Mouse (Mus musculus) yolk sac, embryonic 10.5 days (tissue): Measurements from ENCODE around the gene Rdh7.
"Not testable (repeated sequence)": the region's sequence is repeated elsewhere in the genome, so short reads cannot be mapped to it uniquely, and the experiment has no call there.

Experiments
- DNase-seq: peaks from one replicate; pipeline ENCODE4 v3.0.0-alpha.2; 2017; ENCODE audit warnings: low spot score

The Rdh7 gene

DNA sequence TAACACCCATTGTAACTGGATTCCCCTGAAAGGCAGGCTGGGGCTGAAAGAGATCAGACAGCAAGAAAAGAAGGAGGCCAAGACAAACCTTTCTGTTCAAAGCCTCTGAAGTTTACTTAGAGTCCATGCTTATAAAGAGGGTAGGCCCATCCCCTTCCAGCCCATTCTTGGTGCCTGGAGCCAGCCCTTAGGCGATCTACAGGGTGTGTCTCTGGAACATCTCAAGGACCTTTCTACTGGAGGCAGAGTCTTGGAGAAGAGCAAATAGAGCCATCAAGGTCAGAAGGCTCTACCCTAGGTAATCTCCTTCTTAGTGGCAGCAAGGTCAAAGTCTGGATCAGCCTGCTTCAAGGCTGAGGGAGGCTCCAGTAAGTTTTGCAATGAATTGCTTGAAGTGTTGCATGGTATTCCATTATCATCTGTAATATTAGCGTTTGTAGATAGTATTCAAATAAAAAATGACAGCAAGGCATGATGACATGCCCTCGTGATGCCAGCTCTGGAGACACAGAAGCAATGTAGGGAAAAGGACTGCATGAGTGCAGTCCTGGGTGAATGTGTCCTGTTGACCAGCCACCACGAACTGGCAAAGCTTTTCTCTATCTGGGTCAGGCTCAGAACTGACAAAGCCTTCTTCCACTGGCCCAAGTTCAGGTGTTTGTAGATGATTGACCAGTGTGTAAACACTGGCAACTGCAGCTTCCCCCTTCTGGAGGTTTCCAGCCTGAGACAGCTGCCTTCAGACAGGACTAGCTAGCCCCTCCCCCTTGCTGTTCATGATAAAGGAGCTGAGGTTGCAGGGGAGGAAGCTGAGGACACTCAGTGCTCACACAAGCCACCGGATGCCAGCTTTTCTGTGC, 4.8 kb upstream of the Rdh7 start:
- peak; percentile 78 for DNase-seq

DNA sequence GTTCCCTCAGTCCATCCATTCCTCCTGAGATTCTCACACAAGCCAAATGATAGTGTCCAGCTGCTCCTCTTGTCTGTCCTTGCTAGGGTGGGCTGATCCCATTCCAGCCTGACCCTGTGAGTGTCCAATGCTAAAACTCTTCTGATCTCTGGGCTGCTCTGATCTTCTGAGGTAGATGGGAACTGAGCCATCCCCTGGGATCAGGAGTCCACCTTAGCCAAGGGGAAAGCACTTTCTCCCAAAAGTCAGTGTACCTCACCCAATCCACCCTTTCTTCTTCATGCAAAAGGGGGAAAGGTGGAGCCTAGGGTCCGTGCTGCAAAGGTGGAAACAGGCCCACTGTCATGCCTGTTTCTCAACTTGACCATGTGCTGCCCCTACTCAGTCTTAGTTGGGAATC, 2.9 kb upstream of the Rdh7 start:
- DNase-seq: no peak

DNA sequence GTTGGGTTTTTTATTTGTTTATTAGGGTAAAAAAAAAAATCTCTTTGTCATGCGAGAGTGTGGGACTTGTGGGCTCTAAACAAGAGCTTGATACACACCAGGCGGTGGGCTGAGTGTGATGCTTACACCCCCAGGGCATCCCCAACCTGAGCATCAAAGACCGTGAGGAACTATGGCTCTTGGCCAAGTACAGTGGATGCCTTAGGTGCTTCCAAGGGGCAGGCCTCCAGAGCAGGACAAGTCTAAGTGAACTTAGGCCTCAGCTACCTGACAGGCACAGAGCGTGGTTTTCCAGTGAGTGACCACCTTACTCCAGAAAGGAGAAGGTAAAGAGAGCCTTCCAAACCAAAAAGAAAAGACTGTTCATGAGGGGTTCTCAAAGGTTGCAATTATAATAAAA, 1.6 kb downstream of the Rdh7 start:
- no peak for DNase-seq

DNA sequence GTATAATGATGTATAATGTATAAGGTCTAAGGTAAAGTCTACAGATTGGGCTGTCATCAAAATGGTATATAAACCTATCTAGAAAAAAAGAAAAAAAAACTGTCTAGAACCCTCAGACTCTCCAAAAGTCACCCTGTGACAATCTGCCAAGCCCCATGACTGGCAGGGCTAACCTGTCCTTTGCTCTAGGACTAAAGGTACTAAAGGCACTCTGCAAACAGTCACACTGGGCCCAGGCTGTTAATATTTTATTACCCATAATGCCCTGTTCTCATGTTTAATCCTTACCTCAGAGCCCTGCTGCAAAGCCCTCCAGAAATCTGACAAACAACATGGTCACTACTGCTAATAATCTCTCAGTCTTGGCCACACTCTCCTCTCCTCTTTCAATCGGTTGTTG, 2.1 kb downstream of the Rdh7 start:
- DNase-seq: no peak

DNA sequence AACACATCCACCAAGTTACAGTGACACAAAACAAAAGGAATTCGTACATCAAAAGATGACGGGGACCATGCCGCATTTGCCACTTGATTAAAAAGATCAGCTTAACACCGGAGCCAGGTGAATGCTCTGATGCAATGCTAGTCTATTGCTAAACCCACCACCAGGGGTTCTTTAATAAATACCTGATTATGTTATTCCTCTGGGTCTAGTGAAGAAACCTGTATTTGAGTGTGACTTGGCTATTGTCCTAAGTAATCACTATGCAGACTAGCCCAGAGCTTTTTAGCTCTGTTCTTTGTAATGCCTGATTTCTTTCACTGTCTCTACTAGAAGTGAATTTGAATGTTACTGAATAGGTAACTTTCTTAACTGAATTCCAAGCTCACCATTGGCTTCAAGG, 7.6 kb downstream of the Rdh7 start:
- no peak for DNase-seq

DNA sequence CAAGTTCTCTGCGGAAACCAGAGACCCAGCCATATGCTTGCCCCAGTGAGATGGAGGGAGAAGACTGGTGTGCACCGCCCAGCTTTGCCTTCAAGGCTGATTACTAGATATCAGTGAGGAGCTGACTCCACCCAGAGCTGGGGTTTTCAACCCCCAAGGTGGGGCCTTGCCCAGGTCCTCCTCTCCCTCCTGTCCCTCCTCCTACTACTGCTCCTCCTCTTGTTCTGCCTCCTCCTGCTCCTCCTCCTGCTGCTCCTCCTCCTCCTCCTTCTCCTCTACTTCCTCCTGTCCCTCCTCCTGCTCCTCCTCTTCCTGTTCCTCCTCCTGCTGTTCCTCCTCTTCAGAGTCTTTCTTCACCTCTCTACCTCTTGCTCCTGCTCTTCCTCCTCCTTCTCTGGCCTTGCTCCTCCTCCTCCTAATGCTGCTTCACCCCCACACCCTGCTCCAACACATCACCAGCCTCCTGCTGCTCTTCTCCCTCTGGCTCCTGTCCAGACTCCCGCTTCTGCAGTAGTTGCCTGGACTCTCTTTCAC, 9.4 kb downstream of the Rdh7 start:
- DNase-seq: peak; percentile 50

DNA sequence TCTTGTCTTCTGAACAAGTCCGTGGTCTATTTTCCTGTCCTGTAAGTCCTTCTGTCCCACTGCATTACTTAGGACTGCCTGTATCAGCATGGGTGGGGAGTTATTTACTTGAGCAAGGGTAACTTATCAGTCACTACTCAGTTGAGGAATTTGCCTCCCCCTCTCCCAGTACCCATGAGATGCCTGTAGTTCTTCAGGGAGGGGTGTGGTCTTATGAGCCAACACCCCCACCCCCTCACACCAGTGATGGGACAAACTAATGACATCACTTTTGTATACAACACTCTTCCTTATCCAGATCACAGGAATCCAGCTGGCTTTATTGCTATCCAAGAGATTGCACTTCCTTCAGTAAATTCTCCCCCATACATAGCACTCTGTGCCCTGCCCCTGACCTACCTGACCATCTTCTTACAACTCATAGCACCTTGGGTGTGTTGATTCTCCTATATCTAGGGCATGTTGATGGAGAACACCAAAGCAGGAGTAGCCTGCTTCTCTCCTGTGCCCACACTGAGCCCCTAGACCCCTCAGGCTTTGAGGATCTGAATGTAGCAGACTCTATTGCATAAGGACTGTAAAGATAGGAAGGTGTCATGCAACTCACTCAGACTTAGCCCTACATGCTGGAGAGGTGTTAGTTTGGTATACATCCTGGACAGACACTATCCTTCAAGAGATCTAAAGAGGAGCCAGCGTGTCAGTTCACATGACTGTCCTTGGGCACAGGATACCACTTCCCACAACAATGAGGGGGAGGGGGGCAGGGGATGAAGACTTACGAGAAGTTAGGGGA, 10.2 kb downstream of the Rdh7 start:
- peak; percentile 76 for DNase-seq

DNA sequence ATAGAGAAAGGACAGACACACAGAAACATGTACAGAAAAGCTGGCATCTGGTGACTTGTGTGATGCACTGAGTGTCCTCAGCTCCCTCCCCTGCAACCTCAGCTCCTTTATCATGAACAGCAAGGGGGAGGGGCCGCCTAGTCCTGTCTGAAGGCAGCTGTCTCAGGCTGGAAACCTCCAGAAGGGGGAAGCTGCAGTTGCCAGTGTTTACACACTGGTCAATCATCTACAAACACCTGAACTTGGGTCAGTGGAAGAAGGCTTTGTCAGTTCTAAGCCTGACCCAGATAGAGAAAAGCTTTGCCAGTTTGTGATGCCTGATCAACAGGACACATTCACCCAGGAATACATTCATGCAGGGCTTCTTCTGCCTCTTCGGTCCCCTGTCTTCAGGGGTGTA, 10.9 kb downstream of the Rdh7 start:
- peak; percentile 82 for DNase-seq

DNA sequence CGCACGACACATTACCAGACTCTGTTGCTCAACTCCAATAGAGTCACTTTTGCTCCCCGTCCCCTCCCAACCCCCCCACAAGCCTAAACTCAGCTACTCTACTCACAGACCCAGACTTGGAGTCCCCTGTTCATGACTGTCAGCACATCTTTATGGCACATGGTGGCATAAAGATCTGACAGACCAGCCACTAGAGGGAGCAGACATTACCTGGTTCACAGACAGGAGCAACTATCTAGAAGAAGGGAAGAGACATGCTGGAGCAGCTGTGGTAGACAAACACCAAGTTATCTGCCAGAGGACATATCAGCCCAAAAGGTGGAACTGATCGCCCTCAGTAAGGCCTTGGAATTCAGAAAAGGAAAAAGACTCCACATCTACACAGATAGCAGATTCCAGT, 16.1 kb downstream of the Rdh7 start:
- DNase-seq: peak; percentile 43

DNA sequence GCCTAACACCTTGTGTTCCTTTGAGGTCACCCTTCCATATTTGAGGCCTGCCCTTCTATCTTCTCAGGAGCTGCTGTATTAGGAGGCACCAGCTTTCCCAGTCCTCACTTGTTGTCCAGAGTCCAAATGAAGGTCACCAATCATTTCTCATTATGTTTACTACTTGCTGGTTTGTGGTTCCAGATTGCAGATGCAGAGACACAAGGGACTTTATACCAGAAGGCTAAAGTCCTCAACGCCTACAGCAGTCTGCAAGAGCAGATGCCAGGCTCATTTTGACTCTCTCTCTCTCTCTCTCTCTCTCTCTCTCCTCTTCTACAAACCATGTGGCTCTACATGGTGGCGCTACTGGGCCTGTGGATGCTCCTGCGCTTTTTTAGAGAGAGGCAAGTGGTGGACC, 22.4 kb downstream of the Rdh7 start, which contains the start of gene Rdh16f2:
Gene Rdh16f2, plus strand, starts transcription at position 243 of the 400 bp plus-strand sequence.
- DNase-seq: no peak

DNA sequence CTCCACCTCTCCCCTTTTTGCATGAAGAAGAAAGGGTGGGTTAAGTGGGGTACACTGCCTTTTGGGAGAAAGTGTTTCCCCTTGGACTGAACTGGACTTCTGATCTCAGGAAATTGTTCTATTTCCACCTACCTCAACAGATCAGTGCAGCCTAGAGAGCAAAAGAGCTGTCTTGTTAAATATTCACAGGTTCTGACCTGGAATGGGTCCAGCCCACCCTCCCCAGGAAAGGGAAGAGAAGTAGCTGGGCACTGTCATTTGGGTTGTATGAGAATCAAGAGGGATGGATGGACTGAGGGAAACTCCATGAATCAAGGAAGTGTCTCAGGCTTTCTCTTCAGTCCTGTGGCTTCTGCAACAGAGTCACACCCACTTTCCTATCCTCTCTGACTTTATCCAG, 23.7 kb downstream of the Rdh7 start:
- no peak for DNase-seq

DNA sequence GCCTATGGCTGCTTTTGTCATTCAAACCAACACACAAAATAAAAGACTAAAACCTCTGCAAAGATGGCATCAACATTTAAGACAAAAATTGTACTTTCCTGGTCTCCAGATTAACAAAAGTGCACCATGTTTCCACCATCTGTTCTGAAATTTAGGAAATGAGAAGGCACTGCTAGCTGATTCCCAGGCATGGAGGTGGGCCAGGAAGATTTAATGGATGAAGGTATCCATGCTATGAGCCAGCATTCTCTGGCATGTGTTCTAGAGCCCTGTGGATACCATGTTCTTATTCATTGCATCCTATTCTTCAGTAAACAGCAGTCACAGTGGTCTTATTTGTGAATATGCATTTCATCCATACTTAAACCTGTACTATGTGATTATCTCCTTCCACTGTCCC, 32.2 kb downstream of the Rdh7 start:
- no peak for DNase-seq

DNA sequence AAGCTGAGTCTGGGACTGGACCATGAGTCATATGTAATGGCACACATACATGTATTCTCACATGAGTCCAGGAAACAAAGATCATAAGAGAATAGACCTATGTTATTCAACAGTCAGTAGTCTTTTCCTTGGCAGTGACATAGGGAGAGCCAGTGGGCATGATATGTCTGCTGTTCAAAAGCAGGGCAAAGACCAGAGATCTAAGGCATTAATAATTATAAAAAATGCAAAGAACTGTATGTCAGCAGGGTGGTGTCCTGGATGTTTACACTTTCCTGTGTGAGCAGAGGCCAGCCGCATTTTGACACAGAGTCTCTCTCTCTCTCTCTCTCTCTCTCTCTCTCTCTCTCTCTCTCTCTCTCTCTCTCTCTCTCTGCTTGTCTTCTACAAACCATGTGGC, 39.0 kb downstream of the Rdh7 start, which contains the start of gene Rdh19:
Gene Rdh19, plus strand, starts transcription at position 301 of the 400 bp plus-strand sequence.
- DNase-seq: no peak

DNA sequence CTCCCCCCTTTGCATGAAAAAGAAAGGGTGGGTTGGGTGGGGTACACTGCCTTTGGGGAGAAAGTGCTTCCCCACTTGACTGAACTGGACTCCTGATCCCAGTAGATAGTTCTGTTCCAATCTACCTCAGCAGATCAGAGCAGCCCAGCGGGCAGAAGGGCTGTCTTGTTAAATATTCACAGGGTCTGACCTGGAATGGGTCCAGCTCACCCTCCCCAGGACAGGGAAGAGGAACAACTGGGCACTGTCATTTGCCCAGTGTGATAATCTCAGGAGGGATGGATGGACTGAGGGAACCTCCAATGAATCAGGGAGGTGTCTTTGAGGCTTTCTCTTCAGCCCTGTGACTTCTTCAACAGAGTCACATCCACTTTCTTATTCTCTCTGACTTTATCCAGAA, 40.5 kb downstream of the Rdh7 start:
- no peak for DNase-seq

DNA sequence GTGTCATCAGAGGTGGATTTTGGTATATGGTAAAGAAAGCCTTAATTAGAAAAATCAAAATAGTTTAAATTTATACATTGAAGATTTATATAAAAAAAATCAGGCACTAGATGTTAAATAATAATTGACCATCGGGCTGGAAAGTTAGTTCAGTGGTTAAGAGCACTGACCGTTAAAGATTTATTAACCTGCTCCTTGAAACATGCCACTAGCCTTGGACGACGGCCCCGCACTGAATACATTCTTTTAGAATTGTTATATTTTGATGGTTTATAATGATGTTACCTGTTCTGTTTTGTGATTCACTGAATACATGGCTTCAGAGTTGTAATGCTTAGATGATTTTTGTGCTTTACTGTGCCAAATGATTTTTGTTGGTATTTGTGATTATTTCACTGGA, 42.7 kb downstream of the Rdh7 start:
- not testable (repeated sequence) for DNase-seq

DNA sequence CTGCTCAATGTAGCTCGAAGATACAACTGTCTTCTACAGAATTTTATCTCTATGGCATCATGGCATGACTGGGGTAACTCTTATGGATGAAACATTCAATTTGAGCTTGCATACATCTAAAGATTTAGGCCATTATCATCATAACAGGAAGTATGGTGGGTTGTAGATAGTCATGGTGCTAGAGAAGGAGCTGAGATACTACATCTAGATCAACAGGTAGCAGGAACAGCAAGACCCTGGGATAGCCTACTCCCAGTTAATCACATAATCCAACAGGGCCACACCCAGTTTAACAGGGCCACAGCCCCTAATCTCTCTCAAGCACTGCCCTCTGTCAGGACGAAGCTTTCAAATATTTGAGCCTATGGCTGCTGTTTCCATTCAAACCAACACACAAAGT, 47.8 kb downstream of the Rdh7 start:
- DNase-seq: no peak

DNA sequence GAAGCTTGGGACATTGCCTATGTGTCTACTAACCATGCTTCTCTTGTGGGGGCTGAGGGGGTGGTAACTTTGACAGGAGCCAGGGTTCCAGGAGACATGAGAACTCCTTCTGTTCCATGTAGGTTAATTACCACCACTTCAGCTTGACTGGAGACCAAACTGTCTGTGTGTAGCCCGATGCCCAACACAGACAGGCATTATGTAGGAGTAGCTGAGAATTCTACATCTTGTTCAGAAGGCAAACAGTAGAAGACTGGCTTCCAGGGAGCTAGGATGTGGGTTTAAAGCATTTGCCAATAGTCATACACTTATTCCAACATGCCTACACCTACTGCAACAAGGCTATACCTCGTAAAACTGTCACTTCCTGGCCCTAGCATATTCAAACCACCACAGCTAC, 50.1 kb downstream of the Rdh7 start:
- DNase-seq: no peak

DNA sequence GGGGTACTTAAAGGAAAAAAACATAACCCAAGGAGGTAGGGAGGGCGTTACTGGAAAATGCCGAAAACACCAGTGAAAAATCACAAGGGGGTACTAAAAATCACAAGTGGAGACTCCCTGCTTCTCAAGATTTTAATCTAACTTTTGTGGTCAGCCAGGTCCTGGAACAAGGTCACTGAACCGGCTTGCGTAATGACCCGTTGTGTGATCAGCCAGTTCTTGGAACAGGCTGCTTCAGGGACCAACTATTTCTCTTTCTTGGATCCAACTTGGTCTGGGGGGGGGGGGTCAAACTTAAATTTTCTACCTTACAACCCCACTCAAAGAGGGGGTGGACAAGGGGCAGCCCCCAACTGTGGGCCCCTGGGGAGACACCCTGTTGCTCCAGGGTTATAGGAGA, 50.8 kb downstream of the Rdh7 start:
- peak; percentile 26 for DNase-seq

DNA sequence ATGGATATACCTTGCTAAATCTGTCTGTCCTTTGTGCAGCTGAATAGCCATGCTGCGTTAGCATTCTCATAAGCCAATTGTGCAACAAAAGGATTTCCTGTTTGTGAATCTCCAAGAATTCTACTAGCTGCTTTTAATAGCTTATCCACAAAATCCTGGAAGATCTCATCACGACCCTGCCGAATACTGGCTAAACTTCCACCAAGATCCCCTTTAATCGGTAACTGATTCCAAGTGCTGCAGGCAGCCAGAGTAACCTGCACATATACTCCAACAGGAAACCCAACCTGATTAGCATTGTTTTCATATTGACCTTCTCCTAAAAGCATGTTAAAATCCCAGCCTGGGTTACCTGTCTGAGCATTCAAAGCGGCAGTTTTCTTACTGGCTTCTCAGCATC, 53.3 kb downstream of the Rdh7 start:
- peak; percentile 73 for DNase-seq

DNA sequence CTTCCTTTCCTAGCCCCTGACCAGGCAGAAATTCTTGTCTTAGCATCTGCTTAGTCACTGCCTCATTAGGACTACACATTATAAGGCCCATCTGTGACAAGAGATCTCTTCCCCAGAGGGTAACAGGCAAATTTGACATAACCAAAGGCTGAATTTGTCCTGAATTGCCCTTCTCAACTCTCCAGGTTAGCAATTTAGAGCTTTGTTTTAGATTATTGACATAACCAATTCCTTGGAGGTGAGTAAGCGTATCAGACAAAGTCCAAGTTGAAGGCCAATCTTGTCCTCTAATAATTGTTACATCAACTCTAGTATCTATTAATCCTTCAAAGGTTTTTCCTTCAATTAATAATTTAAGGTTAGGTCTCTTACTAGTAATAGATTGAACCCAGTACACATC, 54.4 kb downstream of the Rdh7 start:
- DNase-seq: not testable (repeated sequence)
